Mouse (Mus musculus) stomach, embryonic 16.5 days (tissue): Measurements from ENCODE around the gene Gcdh. TPM values are rescaled to one million over a fixed set of nuclear protein-coding genes. Genes with fewer than 3 reads are reported as not detected.

Source experiments
- ATAC-seq: fragments of 200-750 bp; cut with Nextera tagmentation; 2 replicates; pipeline ENCODE4 v1.8.0; 2017; ENCODE audit warnings: moderate number of reproducible peaks, moderate TSS enrichment; ENCODE audit not compliant: insufficient read depth, low FRiP score
- H3K27ac ChIP-seq: fragments of 300-500 bp; sonication (generic); 2 replicates; pipeline ENCODE4 v1.5.1; 2014; ENCODE audit warnings: low read length
- H3K27me3 ChIP-seq: fragments of 300-500 bp; sonication (generic); 2 replicates; pipeline ENCODE4 v1.6.1; 2014; ENCODE audit warnings: low read length, control low read depth, mixed read lengths; ENCODE audit not compliant: control insufficient read depth, insufficient read depth
- H3K36me3 ChIP-seq: fragments of 300-500 bp; sonication (generic); 2 replicates; pipeline ENCODE4 v1.6.1; 2014; ENCODE audit warnings: low read length; ENCODE audit not compliant: control insufficient read depth, insufficient read depth
- H3K4me1 ChIP-seq: fragments of 300-500 bp; sonication (generic); 2 replicates; pipeline ENCODE4 v1.6.1; 2014; ENCODE audit warnings: low read length, control low read depth, mixed read lengths; ENCODE audit not compliant: control insufficient read depth, insufficient read depth
- H3K4me2 ChIP-seq: fragments of 300-500 bp; sonication (generic); 2 replicates; pipeline ENCODE4 v1.6.1; 2014; ENCODE audit warnings: low read depth, low read length, mixed read lengths
- H3K4me3 ChIP-seq: fragments of 300-500 bp; sonication (generic); replicated peaks from 2 replicates; pipeline ENCODE4 v1.5.1; 2014; ENCODE audit warnings: mild to moderate bottlenecking, low read length
- H3K9ac ChIP-seq: fragments of 300-500 bp; sonication (generic); 2 replicates; pipeline ENCODE4 v1.6.1; 2014; ENCODE audit warnings: low read length
- H3K9me3 ChIP-seq: fragments of 300-500 bp; sonication (generic); replicated peaks from 2 replicates; pipeline ENCODE4 v1.6.1; 2016; ENCODE audit warnings: low read length, control low read depth; ENCODE audit not compliant: control insufficient read depth
- WGBS: fragments of 180-500 bp; shearing (Covaris S2); extraction: QIAGEN DNeasy Blood & Tissue Kit; methylation state at CpG from one replicate; pipeline ENCODE4 v1.1.7; 2014; 5-methylcytosine and 5-hydroxymethylcytosine counted together
- polyA plus RNA-seq: library from polyadenylated mRNA; unstranded; fragments of >200 nt; fragmentation: Nextera tagmentation; extraction: Ambion mirVana; gene quantifications from 2 replicates; pipeline ENCODE4 v1.2.1, GENCODE M21; 2015

Gcdh gene
- polyA plus RNA-seq, 1 experiment from 2014 or later, result 41.1 TPM

DNA sequence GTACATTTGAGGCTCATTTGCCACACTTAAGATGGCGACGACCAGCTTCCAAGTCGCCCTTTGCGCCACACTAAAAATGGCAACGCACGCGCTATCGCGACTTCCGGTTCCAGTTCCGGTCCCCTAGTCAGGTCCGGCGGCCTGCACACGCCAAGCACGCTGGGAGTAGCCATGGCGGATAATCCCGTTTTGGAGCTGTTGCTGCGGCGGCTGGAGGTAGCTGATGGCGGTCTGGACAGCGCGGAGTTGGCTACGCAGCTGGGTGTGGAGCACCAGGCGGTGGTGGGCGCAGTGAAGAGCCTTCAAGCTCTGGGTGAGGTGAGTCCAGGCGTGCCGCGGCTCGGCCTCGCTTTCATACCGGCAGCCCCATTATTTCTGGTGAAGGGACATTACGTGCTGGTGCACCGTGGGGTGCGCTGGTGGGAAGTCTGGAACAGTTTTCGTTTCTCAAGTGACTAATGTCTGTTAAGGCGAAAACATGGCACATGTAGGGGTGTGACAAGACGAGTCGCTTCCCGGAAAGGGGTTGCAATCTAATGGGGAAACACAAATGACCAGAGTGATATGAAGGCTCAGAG is 36.8 kb downstream of the Gcdh start, which contains the start of gene Farsa:
Farsa (plus strand) TSS at position 126 of the 578 bp plus-strand sequence.
- WGBS, result under 1% methylated on average over 39 of the region's 39 CpGs
- peak; percentile 94 for ATAC-seq
- peaks cover 10% of the 10 kb centered on the region for H3K4me1 ChIP-seq
- H3K4me2 ChIP-seq, result peak within 1 kb of the TSS; percentile 83
- peaks cover 10% of the 10 kb centered on the region for H3K36me3 ChIP-seq
- H3K9ac ChIP-seq, result peak within 1 kb of the TSS; percentile 93
- no peaks in the 10 kb centered on the region for H3K27me3 ChIP-seq
- peak within 1 kb of the TSS; percentile 69 for H3K27ac ChIP-seq
- no peaks in the 10 kb centered on the region for H3K9me3 ChIP-seq
- H3K4me3 ChIP-seq, result peak within 1 kb of the TSS; percentile 76

DNA sequence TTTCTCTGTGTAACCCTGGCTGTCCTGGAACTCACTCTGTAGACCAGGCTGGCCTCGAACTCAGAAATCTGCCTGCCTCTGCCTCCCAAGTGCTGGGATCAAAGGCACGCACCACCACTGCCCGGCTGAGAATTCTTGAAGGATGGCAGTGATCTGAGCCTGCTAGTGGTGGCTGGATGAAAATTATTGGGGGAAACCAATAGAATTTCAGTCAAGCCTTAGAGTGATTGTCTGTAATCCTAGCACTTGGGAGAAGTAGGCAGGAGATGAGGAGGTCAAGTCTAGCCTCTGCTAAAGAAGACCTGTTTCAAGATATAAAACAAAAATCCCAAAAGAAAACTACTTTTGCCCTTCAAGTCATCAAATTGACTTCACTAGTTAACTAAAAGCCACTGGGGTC is 37.3 kb downstream of the Gcdh start:
- Histone ChIP-seq H3K4me3 (peak overlapping the region; percentile 76; the same call in 1 of the 2 replicates), H3K9me3 (no peaks in the 10 kb centered on the region), H3K9ac (no peak overlapping the region), H3K27me3 (no peaks in the 10 kb centered on the region), H3K4me2 (no peak overlapping the region), H3K36me3 (peaks cover 6% of the 10 kb centered on the region), H3K27ac (no peak overlapping the region), H3K4me1 (peaks cover 10% of the 10 kb centered on the region)
- ATAC-seq, result no peak
- WGBS, result 93% methylated on average over 3 of the region's 3 CpGs

DNA sequence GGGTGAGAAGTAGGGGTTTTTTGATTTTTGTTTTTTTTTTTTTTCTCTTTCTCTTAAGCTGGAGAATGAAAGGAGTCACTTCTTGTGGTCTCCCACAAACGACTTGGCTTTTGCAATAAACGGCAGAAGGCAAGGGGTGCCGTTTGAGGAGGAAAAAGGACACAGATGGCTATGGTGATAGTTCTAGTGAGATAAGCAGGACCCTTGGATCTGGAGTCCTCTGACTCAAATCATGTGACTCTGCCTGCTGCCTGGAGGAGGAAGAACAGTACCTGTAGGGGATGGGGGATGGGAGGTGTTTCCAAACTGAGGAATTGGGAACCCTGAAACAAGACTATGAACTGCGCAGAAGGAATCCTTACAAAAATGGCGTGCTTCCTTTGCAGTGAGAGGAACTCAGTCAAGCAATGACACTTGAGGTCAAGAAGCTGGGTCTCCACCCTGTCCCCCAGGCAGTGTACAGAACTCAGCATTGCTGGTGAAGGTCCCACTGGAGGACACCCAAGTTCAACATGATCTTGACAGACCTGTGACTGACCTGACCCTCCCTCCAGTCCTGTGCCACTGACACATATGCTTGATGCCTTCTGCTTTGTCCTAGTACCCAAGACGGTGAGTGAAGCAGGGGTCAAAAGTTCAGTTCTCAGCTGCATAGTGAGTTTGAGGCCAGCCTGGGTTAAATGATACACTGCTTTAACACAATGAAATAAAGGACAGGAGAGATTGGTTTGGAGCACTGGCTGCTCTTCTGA is 45.9 kb downstream of the Gcdh start:
- WGBS, result 39% methylated on average over 6 of the region's 6 CpGs
- Histone ChIP-seq H3K4me2 (peak overlapping the region; percentile 80), H3K9me3 (no peaks in the 10 kb centered on the region), H3K4me1 (peaks cover 22% of the 10 kb centered on the region), H3K4me3 (peak overlapping the region; percentile 94), H3K9ac (peak overlapping the region; percentile 79), H3K36me3 (peaks cover 25% of the 10 kb centered on the region; the same call in 1 of the 2 replicates), H3K27ac (peak overlapping the region; percentile 88), H3K27me3 (no peaks in the 10 kb centered on the region)
- no peak for ATAC-seq

DNA sequence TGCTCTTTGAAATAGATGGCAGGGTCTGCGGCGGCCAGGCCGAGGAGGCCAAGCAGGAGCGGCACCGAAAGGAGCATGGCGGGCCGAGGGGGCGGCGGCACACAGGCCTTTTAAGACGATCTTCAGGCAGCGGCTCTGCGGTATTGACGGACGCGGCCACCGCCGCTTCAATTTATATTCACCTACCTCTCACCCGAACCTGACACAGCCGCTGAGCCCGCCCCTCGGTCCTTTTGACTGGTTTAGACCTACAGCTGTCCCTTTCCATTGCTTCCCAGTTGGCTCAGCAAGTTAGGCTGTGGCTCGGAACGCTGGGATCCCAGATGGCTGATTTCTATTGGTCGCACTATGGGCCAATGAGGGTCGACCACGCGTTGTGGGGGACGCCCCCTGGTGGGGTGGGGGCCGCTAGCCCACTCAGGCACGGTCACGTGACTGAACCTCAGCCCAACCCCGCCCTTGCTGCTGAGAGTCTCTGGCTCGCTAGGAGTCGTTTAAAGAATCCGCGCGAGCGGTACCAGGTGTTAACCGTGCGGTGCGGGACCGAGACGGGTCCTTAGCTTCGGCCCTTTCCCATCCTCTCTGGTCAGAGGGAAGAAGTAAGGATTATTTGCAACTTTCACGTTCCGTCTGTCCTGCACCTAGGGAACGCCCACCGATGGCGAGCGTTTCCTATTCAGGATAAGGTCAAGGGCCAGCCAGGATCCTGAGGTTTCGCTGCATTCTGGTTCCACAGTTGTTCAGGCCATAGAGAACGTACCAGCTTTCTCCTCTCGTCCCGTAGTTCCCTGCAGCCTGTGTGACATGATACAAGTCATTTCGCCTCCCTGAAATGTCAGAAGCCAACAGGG is 46.8 kb downstream of the Gcdh start, which contains the start of gene Calr:
Calr (minus strand) TSS at position 213 of the 851 bp plus-strand sequence.
- Histone ChIP-seq H3K36me3 (peaks cover 32% of the 10 kb centered on the region; the same call in 1 of the 2 replicates), H3K27me3 (no peaks in the 10 kb centered on the region), H3K4me1 (peaks cover 22% of the 10 kb centered on the region), H3K9me3 (no peaks in the 10 kb centered on the region), H3K27ac (peak within 1 kb of the TSS; percentile 91), H3K4me3 (peak within 1 kb of the TSS; percentile 94), H3K4me2 (peak within 1 kb of the TSS; percentile 80), H3K9ac (peak within 1 kb of the TSS; percentile 90)
- under 1% methylated on average over 55 of the region's 55 CpGs for WGBS
- ATAC-seq, result peak; percentile 100

DNA sequence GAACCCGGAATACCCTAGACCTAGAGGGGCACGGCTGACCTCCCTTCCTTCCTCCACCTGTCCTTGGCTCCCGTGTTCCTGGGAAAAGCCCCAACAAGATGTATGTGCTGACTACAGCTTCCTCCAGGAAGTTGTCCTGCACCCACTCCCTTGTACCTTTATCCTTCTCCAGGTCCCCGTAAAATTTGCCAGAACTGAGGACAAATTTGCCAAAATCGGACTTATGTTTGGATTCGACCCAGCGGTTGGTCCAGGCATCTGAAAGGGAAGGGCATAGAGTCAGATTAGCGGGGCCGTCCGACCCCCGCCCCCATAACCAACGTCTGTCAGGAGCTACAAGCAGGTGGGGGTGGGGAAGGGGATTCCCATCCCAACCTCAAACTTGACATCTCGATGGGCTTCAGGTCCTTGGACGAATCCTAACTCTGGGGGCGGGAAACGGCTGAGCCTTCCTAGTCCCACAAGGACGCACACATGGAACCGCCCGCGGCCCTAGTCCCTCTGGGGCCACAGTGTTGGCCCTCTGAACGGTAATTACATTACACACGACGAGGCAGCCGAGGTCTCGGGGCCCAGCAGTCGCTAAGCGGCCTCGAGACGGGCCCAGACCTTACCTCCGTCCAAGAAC is 47.5 kb downstream of the Gcdh start:
- H3K27ac ChIP-seq, result peak overlapping the region; percentile 91
- no peaks in the 10 kb centered on the region for H3K9me3 ChIP-seq
- H3K4me1 ChIP-seq, result peaks cover 22% of the 10 kb centered on the region
- peaks cover 39% of the 10 kb centered on the region for H3K36me3 ChIP-seq
- peak overlapping the region; percentile 94 for H3K4me3 ChIP-seq
- under 1% methylated on average over 30 of the region's 30 CpGs for WGBS
- peak; percentile 3; the same call in 1 of the 2 replicates for ATAC-seq
- peak overlapping the region; percentile 90 for H3K9ac ChIP-seq
- H3K4me2 ChIP-seq, result peak overlapping the region; percentile 70
- H3K27me3 ChIP-seq, result no peaks in the 10 kb centered on the region

DNA sequence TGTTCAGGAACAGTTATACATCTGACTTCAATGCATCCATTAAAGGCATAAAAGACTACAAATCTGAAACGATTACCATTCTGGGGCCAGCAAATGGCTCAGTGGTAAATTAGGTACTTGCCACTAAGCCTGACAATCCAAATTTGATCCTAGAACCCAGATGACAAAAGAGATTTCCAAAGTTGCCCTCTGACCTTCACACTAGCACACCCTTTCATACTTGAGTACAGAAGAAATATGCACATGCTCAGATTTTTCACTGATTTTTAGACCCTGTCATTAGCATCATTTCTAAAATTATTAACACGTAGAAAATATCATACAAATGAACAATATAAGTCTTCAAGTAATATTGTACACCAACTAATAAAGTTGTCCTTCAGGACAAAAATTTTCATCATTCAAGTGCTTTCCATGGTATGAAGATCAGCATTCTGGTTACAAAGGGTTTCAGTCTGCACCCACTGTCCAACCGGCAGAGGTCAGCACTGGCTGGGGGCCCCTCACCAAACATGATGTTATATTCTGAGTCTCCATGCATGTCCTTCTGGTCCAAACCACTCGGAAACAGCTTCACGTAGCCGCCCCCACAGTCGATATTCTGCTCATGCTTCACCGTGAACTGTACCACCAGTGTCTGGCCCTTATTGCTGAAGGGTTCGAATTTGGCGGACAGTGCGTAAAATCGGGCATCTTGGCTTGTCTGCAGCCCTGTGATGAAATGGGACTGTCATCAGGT is 48.2 kb downstream of the Gcdh start:
- H3K9me3 ChIP-seq, result no peaks in the 10 kb centered on the region
- whole genome bisulfite sequencing, result 11% methylated on average over 12 of the region's 12 CpGs
- peak overlapping the region; percentile 90 for H3K9ac ChIP-seq
- no peak for ATAC-seq
- no peaks in the 10 kb centered on the region for H3K27me3 ChIP-seq
- peaks cover 22% of the 10 kb centered on the region for H3K4me1 ChIP-seq
- H3K4me3 ChIP-seq, result peak overlapping the region; percentile 94
- H3K27ac ChIP-seq, result peak overlapping the region; percentile 91
- peak overlapping the region; percentile 70 for H3K4me2 ChIP-seq
- peaks cover 39% of the 10 kb centered on the region for H3K36me3 ChIP-seq

DNA sequence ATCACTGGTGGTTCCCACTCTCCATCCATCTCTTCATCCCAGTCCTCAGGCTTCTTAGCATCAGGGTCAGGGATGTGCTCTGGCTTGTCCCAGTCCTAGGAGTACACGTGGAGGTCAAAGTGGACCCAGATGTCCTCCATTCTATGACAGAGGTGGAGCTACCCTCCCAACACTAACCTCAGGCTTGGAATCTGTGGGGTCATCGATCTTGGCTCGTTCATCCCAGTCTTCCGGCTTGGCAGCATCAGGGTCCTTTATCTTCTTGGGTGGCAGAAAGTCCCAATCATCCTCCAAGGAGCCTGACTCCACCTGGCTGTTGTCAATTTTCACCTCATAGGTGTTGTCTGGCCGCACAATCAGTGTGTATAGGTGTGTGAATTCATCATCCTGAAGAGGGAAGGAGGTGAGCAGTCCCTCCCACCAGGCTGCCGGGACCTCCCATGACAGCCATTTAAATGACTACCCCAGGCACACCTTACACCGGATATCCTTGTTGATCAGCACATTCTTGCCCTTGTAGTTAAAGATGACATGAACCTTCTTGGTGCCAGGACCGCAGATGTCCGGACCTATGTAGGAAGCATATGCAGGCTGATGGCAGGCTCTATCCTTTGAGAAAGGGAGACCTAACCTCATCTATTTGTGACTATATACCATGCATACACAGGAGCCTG is 49.2 kb downstream of the Gcdh start:
- no peaks in the 10 kb centered on the region for H3K9me3 ChIP-seq
- H3K27ac ChIP-seq, result no peak overlapping the region
- 74% methylated on average over 9 of the region's 9 CpGs for WGBS
- H3K4me2 ChIP-seq, result peak overlapping the region; percentile 70
- no peaks in the 10 kb centered on the region for H3K27me3 ChIP-seq
- H3K4me3 ChIP-seq, result peak overlapping the region; percentile 94
- peaks cover 24% of the 10 kb centered on the region for H3K4me1 ChIP-seq
- ATAC-seq, result no peak
- H3K36me3 ChIP-seq, result peaks cover 39% of the 10 kb centered on the region
- H3K9ac ChIP-seq, result peak overlapping the region; percentile 55

DNA sequence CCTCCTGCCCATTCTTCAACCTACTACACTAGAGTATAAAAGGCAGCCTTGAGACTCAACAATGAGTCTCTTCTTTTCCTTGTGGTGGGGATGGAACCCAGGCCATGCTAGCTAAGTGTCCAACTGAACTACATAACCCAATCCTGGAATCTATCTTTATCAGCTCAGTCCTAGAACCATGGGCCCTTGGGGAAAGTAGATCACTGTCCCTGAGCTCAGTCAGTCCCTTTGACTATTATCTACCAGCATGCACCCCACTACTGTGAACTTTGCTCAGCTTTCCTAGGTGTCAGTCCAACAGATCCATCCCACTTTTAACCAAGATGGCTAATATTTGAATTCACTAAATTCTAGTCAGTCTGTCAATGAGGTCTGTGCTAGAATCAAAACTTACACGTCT is 52.2 kb downstream of the Gcdh start:
- 66% methylated on average over 1 of the region's 1 CpGs for WGBS
- no peak overlapping the region for H3K4me3 ChIP-seq
- H3K27me3 ChIP-seq, result no peaks in the 10 kb centered on the region
- H3K9me3 ChIP-seq, result no peaks in the 10 kb centered on the region
- no peak overlapping the region for H3K27ac ChIP-seq
- H3K4me2 ChIP-seq, result no peak overlapping the region
- peaks cover 19% of the 10 kb centered on the region for H3K4me1 ChIP-seq
- H3K9ac ChIP-seq, result no peak overlapping the region
- ATAC-seq, result no peak
- peaks cover 53% of the 10 kb centered on the region for H3K36me3 ChIP-seq
